Mouse (Mus musculus): ENCODE data around the gene Gsn. TPM values are rescaled to one million over a fixed set of nuclear protein-coding genes. Genes with fewer than 3 reads are reported as not detected.

Gsn gene
- polyA plus RNA-seq, 1 experiment from 2014 or later: 50.1 TPM

DNA sequence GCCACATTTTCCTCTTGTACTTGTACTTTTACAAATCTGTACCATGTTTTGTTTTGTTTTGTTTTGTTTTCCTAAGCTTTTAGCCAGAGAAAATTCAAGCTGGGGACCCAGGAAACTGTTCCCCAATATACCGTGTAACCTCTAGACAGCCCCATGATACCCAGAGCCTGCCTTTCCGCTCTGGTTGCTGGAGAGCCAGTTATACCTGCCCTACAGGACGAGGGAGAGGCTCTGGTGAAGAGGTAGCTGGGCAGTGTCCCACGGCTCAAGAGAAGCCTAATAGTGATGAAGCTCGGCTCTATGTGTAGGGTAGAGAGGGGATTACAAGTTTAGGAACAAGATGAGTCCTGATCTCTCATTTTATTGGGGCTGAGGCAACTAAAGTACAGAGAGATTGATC is 29.0 kb downstream of the Gsn start:
- Histone ChIP-seq H3K36me3 (replicated peaks; ENCODE audit: control insufficient read depth, insufficient read depth, low read depth, low read length) (no peaks in the 10 kb centered on the region), H3K27me3 (ENCODE audit: control insufficient read depth, insufficient read depth, low read length) (peaks cover 10% of the 10 kb centered on the region; the same call in 1 of the 2 replicates), H3K27ac (replicated peaks; ENCODE audit: low read depth, low read length) (no peak overlapping the region), H3K9me3 (replicated peaks; ENCODE audit: control insufficient read depth, low read length) (no peaks in the 10 kb centered on the region), H3K4me3 (ENCODE audit: low read depth, low read length) (no peak overlapping the region), H3K4me1 (ENCODE audit: control insufficient read depth, insufficient read depth, low read length) (no peaks in the 10 kb centered on the region), H3K9ac (replicated peaks; ENCODE audit: low read length) (no peak overlapping the region), H3K4me2 (ENCODE audit: low read depth, low read length) (no peak overlapping the region)
- no peak for ATAC-seq (replicated peaks; ENCODE audit: insufficient number of reproducible peaks, low FRiP score, low TSS enrichment, low read depth)
- 81% methylated on average over 5 of the region's 5 CpGs for WGBS
- DNase-seq (ENCODE audit: low spot score): no peak

DNA sequence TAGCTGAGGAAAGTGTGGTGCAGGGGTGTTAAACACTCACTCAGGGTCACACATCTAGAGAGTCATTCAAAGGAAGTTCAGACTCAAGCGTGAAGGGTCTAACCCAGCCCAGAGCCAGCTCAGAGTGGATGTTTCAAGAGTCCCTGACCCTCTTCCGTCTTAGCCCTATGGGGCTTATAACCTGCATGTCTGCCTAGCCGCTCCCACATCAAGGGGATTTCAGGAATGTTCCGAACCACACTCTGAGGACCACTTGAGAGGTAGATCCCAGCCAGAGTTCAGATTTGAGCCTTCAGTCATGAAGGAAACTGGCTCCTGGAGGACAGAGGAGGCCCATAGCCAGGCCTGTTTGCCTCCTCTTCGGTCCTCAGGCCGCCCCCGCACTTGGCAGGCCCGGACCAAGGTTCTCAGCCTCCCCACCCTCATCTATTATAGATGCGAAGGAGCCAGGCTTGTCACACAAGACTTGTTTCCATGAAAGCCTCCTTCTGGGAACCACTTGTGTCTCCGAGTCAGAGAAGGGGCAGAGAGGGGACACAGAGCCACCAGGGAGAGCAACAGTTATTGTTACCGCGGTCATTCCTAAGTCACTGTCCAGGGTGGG is 30.9 kb downstream of the Gsn start:
- WGBS: 84% methylated on average over 12 of the region's 12 CpGs
- no peak overlapping the region for H3K4me2 ChIP-seq (ENCODE audit: low read depth, low read length)
- H3K4me1 ChIP-seq (ENCODE audit: control insufficient read depth, insufficient read depth, low read length): no peaks in the 10 kb centered on the region
- H3K9ac ChIP-seq (replicated peaks; ENCODE audit: low read length): no peak overlapping the region
- H3K27ac ChIP-seq (replicated peaks; ENCODE audit: low read depth, low read length): no peak overlapping the region
- no peaks in the 10 kb centered on the region for H3K36me3 ChIP-seq (replicated peaks; ENCODE audit: control insufficient read depth, insufficient read depth, low read depth, low read length)
- H3K4me3 ChIP-seq (ENCODE audit: low read depth, low read length): no peak overlapping the region
- ATAC-seq (replicated peaks; ENCODE audit: insufficient number of reproducible peaks, low FRiP score, low TSS enrichment, low read depth): no peak
- no peak for DNase-seq (ENCODE audit: low spot score)
- H3K9me3 ChIP-seq (replicated peaks; ENCODE audit: control insufficient read depth, low read length): no peaks in the 10 kb centered on the region
- peaks cover 6% of the 10 kb centered on the region; the same call in 1 of the 2 replicates for H3K27me3 ChIP-seq (ENCODE audit: control insufficient read depth, insufficient read depth, low read length)

DNA sequence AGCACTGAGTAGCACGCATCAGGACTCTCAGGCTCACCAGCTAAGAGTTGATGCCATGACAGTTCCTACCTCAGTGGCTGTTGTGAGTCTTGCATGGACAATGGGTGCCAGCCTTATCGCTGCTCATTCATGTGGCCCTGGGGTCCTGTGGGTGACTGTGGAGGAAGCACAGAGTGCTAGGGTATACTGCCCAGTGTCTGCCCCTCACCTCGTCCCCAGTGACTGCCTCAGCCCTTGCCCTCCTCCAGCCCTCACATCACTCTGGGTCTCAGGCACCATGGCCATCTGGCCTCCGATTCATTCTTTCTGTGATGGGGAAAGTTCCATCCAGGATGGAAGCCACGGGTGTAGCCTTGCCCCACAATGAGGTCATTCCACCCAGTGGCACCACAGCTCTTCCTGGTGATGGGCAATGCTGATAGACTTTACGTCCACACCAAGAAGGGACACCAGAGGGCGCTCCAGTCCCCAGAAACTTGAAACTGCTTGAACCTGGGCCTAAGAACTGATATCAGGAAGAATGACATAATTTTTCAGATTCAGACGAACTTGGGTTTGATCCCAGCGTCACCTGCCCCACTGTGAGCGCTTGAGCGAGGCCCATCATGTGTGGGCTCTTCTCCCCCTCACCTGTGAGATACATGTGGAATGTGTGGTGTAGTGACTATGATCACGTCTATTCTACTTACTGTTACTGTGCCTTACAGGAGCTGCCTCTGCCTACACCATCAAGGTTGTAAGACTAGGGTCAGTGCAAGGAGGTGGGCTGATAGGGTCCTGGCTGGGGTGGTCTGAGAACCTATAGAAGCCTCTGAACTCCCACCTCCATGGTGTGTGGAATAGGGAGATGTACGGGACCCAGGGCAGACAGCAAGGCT is 32.8 kb downstream of the Gsn start:
- Histone ChIP-seq H3K27ac (replicated peaks; ENCODE audit: low read depth, low read length) (no peak overlapping the region), H3K4me1 (ENCODE audit: control insufficient read depth, insufficient read depth, low read length) (no peaks in the 10 kb centered on the region), H3K4me3 (ENCODE audit: low read depth, low read length) (no peak overlapping the region), H3K9ac (replicated peaks; ENCODE audit: low read length) (no peak overlapping the region), H3K4me2 (ENCODE audit: low read depth, low read length) (no peak overlapping the region), H3K9me3 (replicated peaks; ENCODE audit: control insufficient read depth, low read length) (no peaks in the 10 kb centered on the region), H3K36me3 (replicated peaks; ENCODE audit: control insufficient read depth, insufficient read depth, low read depth, low read length) (no peaks in the 10 kb centered on the region), H3K27me3 (ENCODE audit: control insufficient read depth, insufficient read depth, low read length) (no peaks in the 10 kb centered on the region)
- WGBS: 43% methylated on average over 13 of the region's 13 CpGs
- peak; percentile 21; the same call in 1 of the 2 replicates for ATAC-seq (replicated peaks; ENCODE audit: insufficient number of reproducible peaks, low FRiP score, low TSS enrichment, low read depth)
- peak; percentile 84 for DNase-seq (ENCODE audit: low spot score)

DNA sequence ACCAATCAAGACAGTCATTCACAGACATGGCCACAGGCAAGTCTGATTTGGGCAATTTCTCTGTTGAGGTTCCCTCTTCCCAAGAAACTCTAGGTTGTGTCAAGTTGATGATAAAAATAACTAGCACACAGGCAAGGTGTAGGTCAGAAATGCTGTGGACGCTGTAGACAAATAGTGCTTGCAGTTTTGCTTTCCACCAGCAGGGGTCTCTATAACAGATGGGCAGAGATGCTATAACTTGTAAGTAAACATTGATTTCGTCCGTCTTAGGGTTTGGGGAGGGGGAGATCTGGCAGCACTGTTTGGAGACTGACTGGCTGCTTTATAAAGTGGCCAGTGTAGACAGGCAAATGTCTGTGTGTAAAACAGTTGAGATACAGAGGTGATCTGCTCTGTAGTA is 35.7 kb downstream of the Gsn start:
- WGBS: 24% methylated on average over 3 of the region's 3 CpGs
- Histone ChIP-seq H3K9me3 (replicated peaks; ENCODE audit: control insufficient read depth, low read length) (no peaks in the 10 kb centered on the region), H3K27ac (replicated peaks; ENCODE audit: low read depth, low read length) (no peak overlapping the region), H3K36me3 (replicated peaks; ENCODE audit: control insufficient read depth, insufficient read depth, low read depth, low read length) (no peaks in the 10 kb centered on the region), H3K4me1 (ENCODE audit: control insufficient read depth, insufficient read depth, low read length) (no peaks in the 10 kb centered on the region), H3K4me3 (ENCODE audit: low read depth, low read length) (no peak overlapping the region), H3K4me2 (ENCODE audit: low read depth, low read length) (no peak overlapping the region), H3K9ac (replicated peaks; ENCODE audit: low read length) (no peak overlapping the region), H3K27me3 (ENCODE audit: control insufficient read depth, insufficient read depth, low read length) (no peaks in the 10 kb centered on the region)
- DNase-seq (ENCODE audit: low spot score) (peak; percentile 72), ATAC-seq (replicated peaks; ENCODE audit: insufficient number of reproducible peaks, low FRiP score, low TSS enrichment, low read depth) (no peak)

DNA sequence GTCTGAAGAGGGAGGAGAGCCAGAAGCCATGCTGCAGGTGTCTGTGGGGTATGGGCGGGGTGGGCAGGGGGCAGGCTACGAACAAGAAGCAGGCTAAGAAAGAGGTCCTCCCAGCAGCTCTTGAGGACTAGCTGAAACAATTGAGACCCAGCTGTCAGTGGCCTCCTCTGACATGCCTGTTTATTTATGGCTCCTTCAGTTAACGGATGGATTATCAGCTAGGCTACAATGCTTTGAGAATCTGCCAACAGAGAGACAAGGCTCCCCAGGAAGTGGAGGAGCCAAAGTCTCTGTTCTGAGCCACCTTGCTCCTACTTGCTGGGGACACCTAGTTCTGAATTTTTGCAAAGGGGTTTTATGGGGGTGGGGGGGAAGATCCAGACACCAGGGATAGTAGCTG is 36.5 kb downstream of the Gsn start:
- ATAC-seq (replicated peaks; ENCODE audit: insufficient number of reproducible peaks, low FRiP score, low TSS enrichment, low read depth) (no peak), DNase-seq (ENCODE audit: low spot score) (no peak)
- H3K27ac ChIP-seq (replicated peaks; ENCODE audit: low read depth, low read length): no peak overlapping the region
- H3K27me3 ChIP-seq (ENCODE audit: control insufficient read depth, insufficient read depth, low read length): no peaks in the 10 kb centered on the region
- no peak overlapping the region for H3K4me3 ChIP-seq (ENCODE audit: low read depth, low read length)
- H3K36me3 ChIP-seq (replicated peaks; ENCODE audit: control insufficient read depth, insufficient read depth, low read depth, low read length): no peaks in the 10 kb centered on the region
- 87% methylated on average over 3 of the region's 3 CpGs for WGBS
- no peak overlapping the region for H3K4me2 ChIP-seq (ENCODE audit: low read depth, low read length)
- H3K9ac ChIP-seq (replicated peaks; ENCODE audit: low read length): no peak overlapping the region
- H3K4me1 ChIP-seq (ENCODE audit: control insufficient read depth, insufficient read depth, low read length): no peaks in the 10 kb centered on the region
- H3K9me3 ChIP-seq (replicated peaks; ENCODE audit: control insufficient read depth, low read length): no peaks in the 10 kb centered on the region

DNA sequence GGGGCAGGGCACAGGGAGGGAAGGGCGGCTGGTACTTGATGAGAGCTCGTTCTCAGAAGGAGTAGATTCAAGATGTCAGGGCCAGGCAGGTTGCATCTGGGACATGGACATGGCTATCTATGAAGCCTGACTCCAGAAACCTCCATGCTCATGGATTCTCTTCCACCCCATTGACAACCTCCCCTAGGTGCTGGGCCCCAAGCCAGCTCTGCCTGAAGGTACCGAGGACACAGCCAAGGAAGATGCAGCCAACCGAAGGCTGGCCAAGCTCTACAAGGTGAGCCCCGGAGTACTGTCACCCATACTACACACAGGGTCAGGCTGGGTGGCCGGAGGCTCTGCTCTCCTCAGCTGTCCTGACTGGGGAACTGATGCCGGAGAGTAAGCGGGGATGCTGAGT is 37.1 kb downstream of the Gsn start:
- DNase-seq (ENCODE audit: low spot score) (no peak), ATAC-seq (replicated peaks; ENCODE audit: insufficient number of reproducible peaks, low FRiP score, low TSS enrichment, low read depth) (no peak)
- no peak overlapping the region for H3K27ac ChIP-seq (replicated peaks; ENCODE audit: low read depth, low read length)
- H3K4me3 ChIP-seq (ENCODE audit: low read depth, low read length): no peak overlapping the region
- H3K4me1 ChIP-seq (ENCODE audit: control insufficient read depth, insufficient read depth, low read length): no peaks in the 10 kb centered on the region
- WGBS: 90% methylated on average over 8 of the region's 8 CpGs
- H3K4me2 ChIP-seq (ENCODE audit: low read depth, low read length): no peak overlapping the region
- no peak overlapping the region for H3K9ac ChIP-seq (replicated peaks; ENCODE audit: low read length)
- no peaks in the 10 kb centered on the region for H3K27me3 ChIP-seq (ENCODE audit: control insufficient read depth, insufficient read depth, low read length)
- H3K36me3 ChIP-seq (replicated peaks; ENCODE audit: control insufficient read depth, insufficient read depth, low read depth, low read length): no peaks in the 10 kb centered on the region
- no peaks in the 10 kb centered on the region for H3K9me3 ChIP-seq (replicated peaks; ENCODE audit: control insufficient read depth, low read length)

DNA sequence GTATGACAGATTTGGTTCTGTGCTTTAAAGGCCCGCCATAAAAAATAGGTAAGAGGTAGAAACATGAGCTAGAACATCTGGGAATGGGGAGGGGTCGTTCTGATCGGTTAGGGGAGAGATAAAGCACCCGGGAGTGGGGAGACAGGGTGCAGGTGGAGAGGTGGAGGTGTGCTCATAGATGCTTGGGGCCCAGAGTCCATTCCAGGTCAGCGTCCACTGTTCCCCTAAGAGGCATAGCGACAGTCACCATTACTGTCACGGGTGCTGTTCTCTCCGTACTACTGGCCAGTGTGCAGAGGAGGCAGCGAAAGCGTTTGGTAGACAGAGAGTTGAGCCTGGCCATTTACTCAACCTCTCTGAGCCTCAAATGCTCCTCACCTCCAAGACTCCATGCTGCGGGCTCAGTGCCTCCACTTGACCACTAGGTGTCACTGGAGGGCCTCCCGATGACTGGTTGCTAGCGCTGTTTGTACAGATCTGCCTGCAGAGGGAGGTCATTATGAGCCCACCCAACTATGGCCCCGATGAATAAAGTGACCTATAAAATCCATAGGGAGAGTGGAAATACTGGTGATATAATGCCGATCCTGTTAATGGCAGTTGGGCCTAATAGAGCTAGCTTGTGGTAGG is 41.6 kb downstream of the Gsn start:
- ATAC-seq (replicated peaks; ENCODE audit: insufficient number of reproducible peaks, low FRiP score, low TSS enrichment, low read depth): peak; percentile 49; the same call in 1 of the 2 replicates

DNA sequence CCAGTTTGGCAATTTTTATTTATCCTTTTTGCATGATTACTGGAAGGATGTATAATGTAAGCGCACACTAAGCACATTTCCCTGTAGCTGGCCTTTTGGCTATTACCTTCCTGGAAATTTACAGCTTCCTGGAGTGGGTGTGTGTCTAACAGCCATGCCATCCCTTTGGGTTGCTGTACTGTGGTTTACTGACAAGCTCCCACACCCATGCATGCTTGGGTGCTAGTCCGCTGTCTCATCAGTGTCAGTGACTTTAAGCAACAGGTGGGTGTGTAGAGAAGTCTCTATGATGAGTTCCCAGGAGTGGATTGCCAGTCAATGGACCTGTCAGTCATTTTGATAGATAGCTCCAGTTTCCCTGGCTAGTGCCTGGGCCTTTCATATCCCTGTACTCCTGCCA is 43.3 kb downstream of the Gsn start:
- Histone ChIP-seq H3K4me3 (ENCODE audit: low read depth, low read length) (no peak overlapping the region), H3K4me2 (ENCODE audit: low read depth, low read length) (no peak overlapping the region), H3K9me3 (replicated peaks; ENCODE audit: control insufficient read depth, low read length) (no peaks in the 10 kb centered on the region), H3K27ac (replicated peaks; ENCODE audit: low read depth, low read length) (no peak overlapping the region), H3K4me1 (ENCODE audit: control insufficient read depth, insufficient read depth, low read length) (no peaks in the 10 kb centered on the region), H3K27me3 (ENCODE audit: control insufficient read depth, insufficient read depth, low read length) (no peaks in the 10 kb centered on the region), H3K9ac (replicated peaks; ENCODE audit: low read length) (no peak overlapping the region), H3K36me3 (replicated peaks; ENCODE audit: control insufficient read depth, insufficient read depth, low read depth, low read length) (no peaks in the 10 kb centered on the region)
- DNase-seq (ENCODE audit: low spot score) (no peak), ATAC-seq (replicated peaks; ENCODE audit: insufficient number of reproducible peaks, low FRiP score, low TSS enrichment, low read depth) (no peak)
- 91% methylated on average over 2 of the region's 2 CpGs for WGBS

More for the DNA sequence above, 41.6 kb downstream of the Gsn start:
- DNase-seq (ENCODE audit: low spot score): peak; percentile 89
- no peaks in the 10 kb centered on the region for H3K27me3 ChIP-seq (ENCODE audit: control insufficient read depth, insufficient read depth, low read length)
- no peak overlapping the region for H3K4me2 ChIP-seq (ENCODE audit: low read depth, low read length)
- H3K4me3 ChIP-seq (ENCODE audit: low read depth, low read length): no peak overlapping the region
- no peak overlapping the region for H3K27ac ChIP-seq (replicated peaks; ENCODE audit: low read depth, low read length)
- WGBS: 26% methylated on average over 15 of the region's 15 CpGs
- H3K9ac ChIP-seq (replicated peaks; ENCODE audit: low read length): no peak overlapping the region
- H3K36me3 ChIP-seq (replicated peaks; ENCODE audit: control insufficient read depth, insufficient read depth, low read depth, low read length): no peaks in the 10 kb centered on the region
- H3K9me3 ChIP-seq (replicated peaks; ENCODE audit: control insufficient read depth, low read length): no peaks in the 10 kb centered on the region
- H3K4me1 ChIP-seq (ENCODE audit: control insufficient read depth, insufficient read depth, low read length): no peaks in the 10 kb centered on the region

Data from embryonic facial prominence, embryonic 11.5 days (tissue).